Mouse (Mus musculus) adrenal gland (tissue): ENCODE results near the gene Ssr1.

ENCODE experiments used
- intact Hi-C: fragments of 180-260 bp; cut with DNase I; formaldehyde crosslinking; loops from one replicate; pipeline ENCODE4 v1.15.1; 2025

Gene Ssr1

DNA sequence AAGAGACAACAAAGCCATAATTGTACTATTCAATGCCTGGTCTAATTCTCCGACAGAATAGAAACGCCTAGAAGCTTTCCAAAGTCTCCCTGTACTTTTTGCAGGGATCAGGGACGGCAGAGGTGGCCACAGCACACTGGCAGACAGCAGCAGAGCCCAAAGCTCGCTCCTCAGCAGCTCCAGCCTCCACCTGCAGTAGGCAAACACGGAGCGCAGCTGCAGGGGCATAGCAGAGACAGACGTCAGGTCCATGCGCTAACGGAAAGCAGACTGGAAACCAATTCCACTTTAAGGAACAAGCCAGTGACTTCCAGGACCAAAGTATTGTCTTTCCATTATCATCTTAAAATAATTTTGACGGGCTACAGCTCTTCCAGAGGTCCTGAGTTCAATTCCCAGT, 7.9 kb downstream of the Ssr1 start:
- intact Hi-C loops = loop anchor here (10.0 kb wide), 1 partner anchor 229 kb away; no protein-coding TSS in a partner anchor

DNA sequence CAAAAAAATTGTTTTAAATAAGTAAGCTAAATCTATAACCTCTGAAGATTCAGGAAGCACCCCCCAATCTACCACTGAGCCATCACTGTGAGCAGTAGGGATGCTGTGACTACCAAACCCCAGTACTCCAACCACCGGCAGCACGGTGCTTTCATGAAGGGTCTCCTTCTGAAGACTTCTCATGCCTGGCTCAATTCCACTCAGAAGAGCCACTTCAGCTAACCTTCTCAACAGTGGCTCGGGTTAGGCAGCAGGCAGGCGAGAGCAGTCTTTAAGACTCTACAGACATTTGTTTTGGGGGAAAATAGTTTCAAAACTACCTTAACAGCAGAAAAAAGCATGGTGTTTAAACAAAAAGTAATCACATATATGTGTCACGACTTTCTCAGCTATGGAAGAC, 13.0 kb downstream of the Ssr1 start:
- intact Hi-C loops = loop anchor here (10.0 kb wide), 1 partner anchor 234 kb away; no protein-coding TSS in a partner anchor

DNA sequence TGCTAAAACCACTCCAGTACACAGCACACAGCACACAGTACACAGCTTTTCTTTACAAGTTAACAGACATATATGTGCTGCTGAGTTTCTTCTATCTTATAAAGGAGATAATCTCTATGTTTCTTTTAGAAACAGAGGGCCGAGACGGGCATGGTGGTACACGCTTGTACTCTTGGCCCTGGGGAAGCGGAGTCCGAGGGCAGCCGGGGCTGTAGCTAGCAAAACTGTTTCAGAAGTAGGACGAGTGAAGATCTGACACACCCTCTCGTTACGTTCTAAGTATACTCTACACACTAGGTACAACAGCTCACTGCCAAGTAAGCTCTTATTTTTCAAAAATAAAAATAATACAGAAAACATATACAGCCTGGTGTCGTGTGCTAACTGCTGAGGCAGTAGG, 13.7 kb downstream of the Ssr1 start:
- intact Hi-C loops = loop anchor here (10.0 kb wide), 1 partner anchor 234 kb away; no protein-coding TSS in a partner anchor

DNA sequence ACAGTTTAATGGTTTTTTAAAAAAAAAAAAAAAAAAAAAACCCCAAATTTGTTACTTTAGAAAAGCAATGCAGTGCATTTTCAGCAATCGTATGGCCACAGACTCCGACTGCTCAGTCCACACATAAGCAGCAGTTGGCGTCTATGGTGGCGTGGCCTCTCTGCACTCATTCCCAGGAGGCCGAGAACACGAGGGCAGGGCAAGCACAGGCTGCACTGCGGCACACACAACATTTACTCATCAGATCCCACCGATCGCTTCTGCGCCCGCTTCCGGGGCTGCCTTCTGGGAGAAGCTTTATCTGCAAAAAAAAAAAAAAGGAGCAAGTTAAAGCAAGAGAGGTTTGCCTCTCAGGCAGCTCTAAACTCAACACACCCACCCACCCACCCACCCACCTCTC, 14.5 kb downstream of the Ssr1 start:
- intact Hi-C loops = loop anchor here (10.0 kb wide), 1 partner anchor 625 kb away; no protein-coding TSS in a partner anchor

DNA sequence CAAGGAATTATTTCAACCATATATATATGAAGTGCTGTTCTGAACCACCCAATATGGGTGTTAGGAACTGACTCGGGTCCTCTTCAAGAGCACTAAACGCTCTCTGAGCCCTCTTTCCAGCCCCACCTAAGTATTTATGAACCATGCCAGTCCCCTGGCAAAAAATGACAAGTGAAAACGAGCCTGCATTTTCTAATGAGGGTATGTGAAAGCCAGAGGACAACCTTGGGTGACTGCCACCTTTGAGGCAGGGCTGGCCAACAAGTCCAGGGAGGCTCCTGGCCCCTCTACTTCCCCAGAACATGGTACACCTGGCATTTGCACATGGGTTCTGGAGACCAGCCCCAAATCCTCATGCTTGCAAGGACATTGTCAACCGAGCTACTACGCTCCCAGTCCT, 19.3 kb downstream of the Ssr1 start:
- intact Hi-C loops = loop anchor here (5.0 to 10.0 kb wide), 2 partner anchors 63 to 630 kb away; partner anchors contain the start of genes Cage1 and Riok1

DNA sequence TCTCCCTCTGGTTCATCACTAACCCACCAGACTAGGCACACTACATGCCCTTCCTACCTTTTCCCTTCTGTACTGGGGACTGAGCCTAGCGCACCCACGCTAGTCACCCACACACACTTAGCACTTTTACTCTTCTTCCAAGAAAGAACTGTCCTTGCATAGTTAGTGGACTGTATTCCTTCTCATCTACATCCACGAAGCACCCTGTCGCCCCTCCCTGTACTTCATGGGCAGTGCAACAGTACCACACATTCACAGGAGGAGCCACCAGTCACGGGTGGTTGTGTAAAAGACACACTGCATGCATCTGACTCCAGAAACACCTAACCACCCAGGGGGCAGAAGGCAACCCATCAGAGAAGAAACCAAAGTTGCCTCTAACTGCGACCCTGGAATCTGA, 20.0 kb downstream of the Ssr1 start:
- intact Hi-C loops = loop anchor here (5.0 to 10.0 kb wide), 2 partner anchors 63 to 631 kb away; partner anchors contain the start of genes Cage1 and Riok1

DNA sequence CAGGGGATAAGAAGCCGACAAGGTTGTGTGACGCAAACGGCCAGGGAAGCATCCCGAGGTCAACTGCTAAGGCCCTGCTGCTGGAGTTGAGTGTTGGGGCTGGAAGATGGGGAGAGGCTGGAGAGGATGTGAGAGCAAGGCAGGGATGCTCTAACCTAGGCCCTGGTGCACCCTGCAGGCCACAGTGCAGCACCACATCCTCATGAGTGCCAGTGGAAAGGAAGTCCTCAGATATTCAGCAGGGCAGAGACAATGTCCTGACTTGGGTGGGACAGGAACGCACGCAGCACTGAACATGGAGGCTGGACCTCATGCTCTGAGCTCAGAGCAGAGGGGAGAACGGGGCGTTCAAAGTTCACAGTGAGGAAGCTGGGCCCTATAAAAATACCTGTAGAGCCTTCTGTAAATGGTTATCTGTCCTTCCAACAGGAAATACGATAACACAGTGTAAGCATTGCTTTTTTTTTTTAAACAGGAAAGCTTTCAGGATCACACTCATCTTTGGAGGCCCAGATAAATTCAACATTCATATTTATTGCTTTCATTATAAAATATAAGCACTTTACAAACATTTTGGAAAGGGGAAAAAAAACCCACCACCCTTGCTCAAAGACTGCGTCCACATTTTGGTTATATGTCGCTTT, 23.0 kb downstream of the Ssr1 start:
- intact Hi-C loops = loop anchor here (5.0 to 10.0 kb wide), 2 partner anchors 66 to 634 kb away; partner anchors contain the start of genes Cage1 and Riok1

DNA sequence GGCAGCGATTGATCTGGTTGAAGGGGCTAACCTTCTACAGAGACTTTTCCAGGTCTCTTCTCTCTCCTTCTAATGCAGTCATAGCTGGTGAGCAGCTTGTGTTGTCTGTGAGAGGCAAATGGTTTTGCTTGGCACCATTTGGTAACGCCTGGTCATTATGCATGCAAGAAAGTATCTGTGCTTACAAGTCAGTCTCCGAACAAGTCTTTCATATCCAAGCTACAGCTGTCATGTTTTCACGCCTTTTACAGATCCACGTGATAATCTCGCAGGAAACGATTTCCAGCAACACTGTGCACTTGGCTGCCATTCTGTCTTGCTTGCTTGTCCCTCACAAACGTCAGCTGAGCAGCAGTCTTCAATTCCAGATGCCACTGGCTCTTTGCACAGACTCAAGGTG, 24.0 kb downstream of the Ssr1 start:
- intact Hi-C loops = loop anchor here (5.0 to 10.0 kb wide), 2 partner anchors 67 to 635 kb away; partner anchors contain the start of genes Cage1 and Riok1

DNA sequence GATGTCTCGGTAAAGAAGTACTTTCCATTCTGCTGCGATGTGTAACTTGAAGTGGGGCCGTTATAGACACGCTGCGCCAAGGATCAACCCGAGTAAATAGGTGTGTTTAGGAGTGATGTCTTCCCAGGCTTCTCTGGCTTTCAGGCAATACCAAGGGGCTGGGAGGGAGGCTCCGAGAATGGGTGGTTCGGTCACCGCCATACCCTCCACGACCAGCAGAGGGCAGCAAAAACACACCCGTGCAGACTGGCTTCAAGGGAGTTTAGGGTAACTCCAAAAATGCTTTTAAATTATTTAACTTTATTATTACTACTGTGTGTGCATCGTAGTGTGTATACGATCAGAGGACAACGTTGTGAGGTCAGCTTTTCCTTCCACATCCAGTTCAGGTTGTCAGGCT, 24.7 kb downstream of the Ssr1 start:
- intact Hi-C loops = no loop called here

DNA sequence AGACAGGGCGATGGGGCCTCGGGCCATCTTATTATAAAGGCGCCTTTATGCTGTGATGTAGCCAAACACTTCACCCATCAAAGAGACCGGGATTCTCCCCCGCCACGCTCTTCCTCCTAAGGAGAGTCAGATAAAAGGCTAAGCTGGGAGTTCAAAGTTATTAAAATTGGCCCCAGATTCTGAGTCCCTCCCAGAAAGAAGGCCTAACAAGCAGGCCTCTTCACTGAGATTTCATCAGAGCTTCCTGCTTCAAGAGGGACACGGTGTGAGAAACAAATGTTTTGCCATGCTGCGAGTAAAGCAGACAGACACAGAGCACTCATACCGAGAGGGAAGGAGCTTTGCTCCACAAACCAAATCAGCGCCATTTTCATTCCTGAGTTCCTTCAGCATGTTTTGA, 26.5 kb downstream of the Ssr1 start:
- intact Hi-C loops = no loop called here

DNA sequence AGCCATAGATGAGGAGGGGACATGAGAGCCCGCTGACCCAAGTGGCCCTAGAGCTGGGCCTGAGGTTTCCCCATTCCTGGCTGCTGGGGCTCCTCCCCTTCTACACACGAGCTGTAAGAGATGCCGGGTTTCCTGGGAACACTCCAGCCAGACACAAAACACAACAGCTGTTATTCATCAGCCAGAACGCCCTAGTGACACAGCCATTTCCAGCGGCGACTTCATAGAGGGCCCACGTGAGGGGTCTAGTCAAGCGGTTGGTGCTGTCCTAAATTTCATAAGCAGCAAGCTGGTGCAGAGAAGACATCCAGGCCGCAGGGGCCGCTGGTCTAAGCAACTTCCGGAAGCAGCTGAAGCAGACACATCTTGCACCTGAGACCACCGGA, 27.0 kb downstream of the Ssr1 start:
- intact Hi-C loops = no loop called here

DNA sequence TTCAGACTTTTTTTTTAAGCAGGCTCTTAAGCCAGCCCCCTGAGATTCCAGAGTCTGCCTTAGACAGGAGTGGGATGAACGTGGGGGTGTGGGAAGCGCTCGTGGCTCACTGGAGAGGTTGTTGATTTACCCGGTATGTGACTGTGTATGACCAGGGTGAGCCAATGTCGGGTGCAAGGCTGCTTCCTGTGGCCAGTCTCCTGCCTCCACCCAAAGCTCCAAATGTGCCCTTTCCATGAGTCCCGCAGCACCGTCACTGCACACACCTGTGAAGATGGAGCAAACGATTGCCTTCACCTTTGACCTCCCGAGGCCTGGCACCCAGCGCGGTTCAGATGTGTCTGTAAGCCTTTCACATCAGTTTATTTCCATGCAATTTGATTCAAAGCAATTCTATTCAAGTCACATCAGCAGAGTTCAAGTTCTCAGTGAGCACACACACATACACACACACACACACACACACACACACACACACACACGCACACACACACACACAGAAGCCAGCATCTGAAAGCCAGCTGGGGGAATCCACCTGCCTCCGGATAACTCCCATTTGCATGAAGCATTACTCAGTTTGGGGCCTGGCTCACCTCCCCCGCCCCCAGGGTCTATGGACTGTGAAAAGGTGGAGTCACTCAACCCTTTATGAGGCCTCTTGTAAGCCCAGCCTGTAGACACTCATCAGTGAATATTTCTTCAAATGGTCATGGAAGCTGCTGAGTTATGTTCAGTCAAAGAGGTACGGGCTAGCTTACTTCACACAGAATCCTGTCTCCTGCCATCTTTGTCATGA, 27.6 kb downstream of the Ssr1 start:
- intact Hi-C loops = no loop called here

DNA sequence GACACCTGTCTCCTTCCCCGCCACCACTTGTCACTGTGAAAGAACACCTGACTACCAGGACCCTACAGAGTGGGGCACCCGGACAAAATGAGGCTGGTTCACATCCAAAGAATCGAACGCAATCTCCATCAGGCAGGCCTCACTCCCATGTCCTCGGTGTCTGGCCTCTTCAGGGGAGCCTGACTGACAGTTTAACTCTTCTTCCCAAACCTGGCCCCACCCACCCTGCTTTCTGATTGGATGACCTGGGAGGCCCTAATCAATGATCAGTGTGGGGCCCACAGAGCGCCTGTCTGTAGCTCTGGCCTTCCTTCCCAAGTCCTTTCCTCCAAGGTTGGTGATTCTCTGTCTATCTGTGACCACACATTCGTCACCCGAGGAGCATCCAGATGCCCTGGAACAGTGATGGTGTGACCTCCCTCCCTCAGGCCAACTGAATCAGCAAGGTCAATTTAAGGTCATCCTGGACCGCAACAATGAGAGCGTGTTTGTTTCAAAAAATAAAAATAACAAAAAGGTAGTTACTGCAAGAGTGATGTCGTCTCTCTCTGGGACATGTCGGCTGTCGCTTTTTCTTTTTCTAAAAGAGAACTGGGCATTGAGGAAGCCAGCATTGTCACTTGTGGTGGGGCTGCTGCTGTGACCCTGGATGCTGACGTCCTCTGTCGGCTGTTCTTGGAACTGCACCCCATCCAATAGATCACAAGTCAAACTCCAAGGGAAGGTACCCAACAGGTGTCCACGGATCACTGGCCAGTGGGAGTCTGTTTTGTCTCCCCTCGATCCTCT, 28.7 kb downstream of the Ssr1 start:
- intact Hi-C loops = no loop called here

DNA sequence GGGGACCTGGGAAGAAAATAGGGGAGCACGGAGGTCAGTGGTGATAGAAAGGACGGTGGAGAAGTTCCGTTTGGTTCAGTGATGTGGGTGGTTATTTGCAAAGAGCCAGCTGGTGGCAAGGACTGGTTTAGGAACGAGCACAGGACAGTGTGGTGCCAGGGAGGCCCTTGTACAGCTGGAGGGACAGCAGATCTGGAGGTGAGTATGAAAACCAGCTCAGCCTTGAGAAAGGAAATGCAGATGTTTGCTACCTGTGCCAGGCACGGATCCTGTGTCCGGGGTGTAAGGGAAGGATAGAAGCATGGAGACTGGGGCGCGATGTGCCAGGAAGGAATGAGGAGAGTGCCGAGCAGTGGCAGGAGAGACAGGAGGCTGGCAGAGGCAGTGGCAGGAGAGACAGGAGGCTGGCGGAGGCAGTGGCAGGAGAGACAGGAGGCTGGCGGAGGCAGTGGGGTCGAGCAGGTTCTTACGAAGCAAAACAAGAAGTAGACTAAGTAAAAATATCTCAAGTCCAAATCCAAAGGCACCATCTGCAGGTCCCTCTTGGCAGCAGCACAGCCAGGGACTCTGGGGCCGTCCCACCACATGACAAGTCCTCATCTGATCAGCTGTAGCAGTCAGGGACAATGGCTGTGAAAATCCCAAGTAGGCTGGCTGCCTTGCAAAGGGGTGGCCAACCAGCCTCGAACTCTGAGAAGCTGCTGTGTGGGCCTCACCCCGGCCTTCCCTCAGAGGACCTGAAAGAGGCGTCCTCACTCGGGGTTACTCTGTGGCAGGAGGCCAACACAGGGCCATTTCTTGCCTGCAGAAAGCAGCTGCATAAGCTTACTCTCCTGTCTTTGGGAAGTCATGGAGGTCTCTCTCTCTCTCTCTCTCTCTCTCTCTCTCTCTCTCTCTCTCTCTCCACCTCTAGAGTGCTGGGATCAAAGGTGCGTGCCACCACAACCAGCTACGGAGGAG, 29.6 kb downstream of the Ssr1 start:
- intact Hi-C loops = no loop called here

DNA sequence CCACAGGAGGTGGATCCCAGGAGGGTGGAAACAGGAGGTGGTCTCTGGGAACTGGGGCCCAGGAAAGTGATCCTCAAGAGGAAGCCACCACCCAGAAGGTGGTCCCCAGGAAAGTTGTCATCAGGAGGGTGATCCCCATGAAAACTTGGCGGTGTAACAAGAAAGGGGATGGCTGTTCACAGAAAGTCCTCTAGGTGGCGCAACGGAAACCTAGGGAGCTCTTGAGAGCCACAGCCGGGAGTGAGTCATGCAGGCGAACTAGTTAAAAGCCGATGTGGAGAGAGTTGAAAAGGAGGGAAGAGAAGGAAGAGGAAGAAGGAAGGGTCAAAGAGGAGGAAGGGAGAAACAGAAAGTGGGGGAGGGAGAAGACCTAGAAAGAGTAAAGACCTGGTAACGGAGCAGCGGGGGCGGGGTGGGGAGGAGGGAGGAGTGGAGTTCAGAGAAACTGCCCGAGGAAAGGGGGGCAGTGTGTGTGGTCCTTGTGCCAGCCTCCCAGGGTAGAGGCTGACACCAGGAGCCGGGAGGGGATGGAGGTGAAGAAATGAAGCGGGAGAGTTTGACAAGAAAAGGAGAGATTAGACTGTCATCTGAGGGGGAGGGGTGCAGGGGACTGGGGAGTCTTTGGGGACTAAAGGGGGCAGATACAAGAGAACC, 30.5 kb downstream of the Ssr1 start:
- intact Hi-C loops = no loop called here

DNA sequence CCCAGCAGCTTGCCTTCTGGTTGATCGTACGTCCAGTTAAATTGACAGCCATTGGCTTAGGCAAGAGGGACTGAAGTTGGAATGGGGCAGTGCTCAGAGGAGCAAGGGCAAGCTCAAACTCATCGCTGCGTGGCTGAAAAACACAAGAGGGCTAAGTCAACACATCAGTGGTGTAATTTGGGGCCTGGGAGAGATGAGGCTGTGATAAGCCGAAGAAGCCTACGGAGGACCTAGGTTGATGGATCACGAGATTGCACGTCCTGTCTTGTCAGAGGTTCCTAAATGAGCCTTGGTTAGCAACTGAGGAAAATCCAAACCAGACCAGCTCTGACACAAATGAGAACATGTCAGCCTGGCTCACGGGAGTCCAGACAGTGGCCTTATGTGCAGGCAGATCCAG, 31.5 kb downstream of the Ssr1 start:
- intact Hi-C loops = no loop called here

DNA sequence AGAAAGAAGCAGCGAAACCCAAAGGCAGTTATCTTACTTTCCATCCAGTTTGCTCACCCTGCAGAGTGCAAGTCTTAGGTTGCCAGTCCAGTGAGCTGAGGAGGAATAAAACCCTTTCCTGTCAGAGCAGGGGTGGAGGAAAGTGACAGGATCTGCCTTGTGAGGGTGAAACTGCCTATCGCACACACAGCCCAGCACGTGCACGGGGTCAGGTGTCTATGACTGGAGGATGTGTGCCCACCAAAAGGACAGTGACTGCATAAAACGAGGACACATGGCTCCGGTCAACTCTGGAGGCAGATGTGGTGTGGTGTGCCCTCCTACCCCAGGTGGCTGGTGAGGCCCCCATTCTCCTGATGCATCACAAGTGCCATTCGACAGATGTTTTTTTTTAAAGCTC, 34.1 kb downstream of the Ssr1 start:
- intact Hi-C loops = no loop called here

DNA sequence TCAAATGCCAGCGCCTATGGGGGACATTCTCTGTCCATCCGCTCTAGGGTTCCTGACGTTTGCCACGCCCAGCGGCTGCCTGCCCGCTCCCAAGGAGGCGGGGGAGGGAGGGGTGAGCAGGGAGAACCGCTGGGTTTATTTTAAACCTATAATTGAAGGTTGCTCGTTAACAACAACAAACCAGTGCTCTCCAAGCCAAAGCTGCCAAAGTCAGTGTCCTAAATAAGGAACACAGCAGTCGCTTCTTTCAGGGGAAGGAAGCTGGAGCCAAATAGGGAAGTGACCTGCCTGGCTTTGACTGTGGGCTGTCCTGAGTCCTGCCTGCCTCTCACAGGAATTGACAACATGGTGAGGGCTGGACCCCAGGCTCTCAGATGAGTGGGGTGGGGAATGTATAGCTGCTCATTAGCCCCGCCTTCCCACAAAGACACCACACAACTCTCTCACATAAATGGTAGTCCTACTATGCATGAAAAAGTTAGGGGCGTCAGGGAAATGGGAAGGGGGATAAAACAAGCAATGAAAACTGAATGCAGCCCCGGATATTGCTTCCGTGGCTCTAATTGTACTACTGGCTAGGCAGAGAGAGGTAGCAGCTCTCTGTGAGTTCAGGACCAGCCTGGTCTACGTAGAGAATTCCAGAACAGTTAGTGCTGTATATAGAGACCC, 34.6 kb downstream of the Ssr1 start:
- intact Hi-C loops = no loop called here

DNA sequence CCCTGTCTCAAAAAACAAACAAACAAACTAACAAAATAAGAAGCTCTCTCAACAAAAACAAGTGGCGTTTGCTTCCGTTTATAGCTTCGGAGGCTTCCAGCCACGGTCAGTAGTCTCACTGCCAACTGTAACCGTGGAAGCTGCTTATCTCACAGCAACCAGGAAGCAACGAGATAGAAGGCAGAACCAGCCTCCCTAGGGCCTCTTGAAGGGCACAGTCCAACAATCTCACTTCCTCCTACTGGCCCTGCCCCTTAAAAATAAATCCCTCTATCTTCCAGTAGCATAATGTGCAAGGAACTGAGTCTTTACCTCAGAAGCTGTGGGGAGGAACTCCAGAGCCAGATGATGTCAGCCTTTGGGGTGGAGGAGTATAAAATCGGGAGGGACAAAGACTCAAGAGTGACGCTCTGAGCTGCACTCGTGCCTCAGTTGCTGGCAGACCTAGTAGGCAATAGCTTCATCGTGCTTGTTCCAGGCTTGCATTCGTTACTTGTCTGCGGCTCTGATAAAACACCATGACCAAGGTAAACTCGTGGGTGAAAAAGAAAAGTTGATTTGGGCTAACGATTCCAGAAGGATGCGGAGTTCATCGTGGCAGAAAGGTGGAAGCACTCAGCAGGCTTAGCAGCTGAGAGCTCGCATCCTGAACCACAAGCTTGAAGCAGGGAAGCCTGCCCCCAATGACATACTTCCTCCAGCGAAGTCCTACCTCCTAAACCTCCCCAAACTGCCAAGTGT, 35.3 kb downstream of the Ssr1 start:
- intact Hi-C loops = no loop called here
